Mouse (Mus musculus): ENCODE measurements around the gene Limk2. TPM values are rescaled to one million over a fixed set of nuclear protein-coding genes. Genes with fewer than 3 reads are reported as not detected.

Limk2 gene
- polyA plus RNA-seq, 1 experiment from 2014 or later = 92.6 TPM

- peak overlapping the region; percentile 53 for H3K27ac ChIP-seq (ENCODE audit: low read length)
- no peak for ATAC-seq (ENCODE audit: insufficient read depth, low FRiP score)
Observed at GRCm38 (mm10) chr11:3334711-3335316, 74.2 kb downstream of the Limk2 start.

GRCm38 (mm10) chr11:3334141-3334710, 74.8 kb downstream of the Limk2 start:
- H3K4me1 ChIP-seq (ENCODE audit: control insufficient read depth, insufficient read depth, low read length) = peaks cover 46% of the 10 kb centered on the region
- H3K9ac ChIP-seq (ENCODE audit: low read length) = no peak overlapping the region
- no peak for ATAC-seq (ENCODE audit: insufficient read depth, low FRiP score)
- H3K4me2 ChIP-seq (ENCODE audit: low read depth, low read length) = no peak overlapping the region
- no peaks in the 10 kb centered on the region for H3K36me3 ChIP-seq (ENCODE audit: control insufficient read depth, insufficient read depth, low read length)
- H3K27me3 ChIP-seq (ENCODE audit: control insufficient read depth, insufficient read depth, low read length) = no peaks in the 10 kb centered on the region
- 89% methylated on average over 11 of the region's 11 CpGs for WGBS
- H3K27ac ChIP-seq (ENCODE audit: low read length) = no peak overlapping the region
- no peaks in the 10 kb centered on the region for H3K9me3 ChIP-seq (replicated peaks; ENCODE audit: control insufficient read depth, low read length)
- no peak overlapping the region for H3K4me3 ChIP-seq (replicated peaks; ENCODE audit: low read length)

More at GRCm38 (mm10) chr11:3334711-3335316, 74.2 kb downstream of the Limk2 start:
- H3K4me3 ChIP-seq (replicated peaks; ENCODE audit: low read length) = no peak overlapping the region
- H3K9ac ChIP-seq (ENCODE audit: low read length) = peak overlapping the region; percentile 36; the same call in 1 of the 2 replicates
- no peaks in the 10 kb centered on the region for H3K9me3 ChIP-seq (replicated peaks; ENCODE audit: control insufficient read depth, low read length)
- 36% methylated on average over 9 of the region's 9 CpGs for whole genome bisulfite sequencing
- no peaks in the 10 kb centered on the region for H3K27me3 ChIP-seq (ENCODE audit: control insufficient read depth, insufficient read depth, low read length)
- H3K4me1 ChIP-seq (ENCODE audit: control insufficient read depth, insufficient read depth, low read length) = peaks cover 41% of the 10 kb centered on the region
- no peak overlapping the region for H3K4me2 ChIP-seq (ENCODE audit: low read depth, low read length)
- no peaks in the 10 kb centered on the region for H3K36me3 ChIP-seq (ENCODE audit: control insufficient read depth, insufficient read depth, low read length)

GRCm38 (mm10) chr11:3333111-3333695, 75.8 kb downstream of the Limk2 start:
- no peak overlapping the region for H3K9ac ChIP-seq (ENCODE audit: low read length)
- H3K27me3 ChIP-seq (ENCODE audit: control insufficient read depth, insufficient read depth, low read length) = no peaks in the 10 kb centered on the region
- H3K4me2 ChIP-seq (ENCODE audit: low read depth, low read length) = no peak overlapping the region
- H3K4me1 ChIP-seq (ENCODE audit: control insufficient read depth, insufficient read depth, low read length) = peaks cover 46% of the 10 kb centered on the region
- no peak overlapping the region for H3K4me3 ChIP-seq (replicated peaks; ENCODE audit: low read length)
- H3K36me3 ChIP-seq (ENCODE audit: control insufficient read depth, insufficient read depth, low read length) = no peaks in the 10 kb centered on the region
- no peaks in the 10 kb centered on the region for H3K9me3 ChIP-seq (replicated peaks; ENCODE audit: control insufficient read depth, low read length)
- peak overlapping the region; percentile 76; the same call in 1 of the 2 replicates for H3K27ac ChIP-seq (ENCODE audit: low read length)
- ATAC-seq (ENCODE audit: insufficient read depth, low FRiP score) = no peak
- WGBS = 86% methylated on average over 11 of the region's 11 CpGs

- H3K36me3 ChIP-seq (ENCODE audit: control insufficient read depth, insufficient read depth, low read length) = no peaks in the 10 kb centered on the region
- peak overlapping the region; percentile 84 for H3K27ac ChIP-seq (ENCODE audit: low read length)
- peaks cover 35% of the 10 kb centered on the region for H3K4me1 ChIP-seq (ENCODE audit: control insufficient read depth, insufficient read depth, low read length)
- peak overlapping the region; percentile 74 for H3K9ac ChIP-seq (ENCODE audit: low read length)
- under 1% methylated on average over 75 of the region's 75 CpGs for whole genome bisulfite sequencing
- peak; percentile 94 for ATAC-seq (ENCODE audit: insufficient read depth, low FRiP score)
- peak overlapping the region; percentile 100 for H3K4me2 ChIP-seq (ENCODE audit: low read depth, low read length)
- H3K9me3 ChIP-seq (replicated peaks; ENCODE audit: control insufficient read depth, low read length) = no peaks in the 10 kb centered on the region
- H3K4me3 ChIP-seq (replicated peaks; ENCODE audit: low read length) = peak overlapping the region; percentile 55
- H3K27me3 ChIP-seq (ENCODE audit: control insufficient read depth, insufficient read depth, low read length) = no peaks in the 10 kb centered on the region
Observed at GRCm38 (mm10) chr11:3331756-3332642, 77.0 kb downstream of the Limk2 start.

- peaks cover 34% of the 10 kb centered on the region for H3K4me1 ChIP-seq (ENCODE audit: control insufficient read depth, insufficient read depth, low read length)
- no peaks in the 10 kb centered on the region for H3K9me3 ChIP-seq (replicated peaks; ENCODE audit: control insufficient read depth, low read length)
- 4% methylated on average over 14 of the region's 14 CpGs for WGBS
- no peaks in the 10 kb centered on the region for H3K27me3 ChIP-seq (ENCODE audit: control insufficient read depth, insufficient read depth, low read length)
- ATAC-seq (ENCODE audit: insufficient read depth, low FRiP score) = no peak
- H3K4me3 ChIP-seq (replicated peaks; ENCODE audit: low read length) = peak overlapping the region; percentile 55
- H3K36me3 ChIP-seq (ENCODE audit: control insufficient read depth, insufficient read depth, low read length) = no peaks in the 10 kb centered on the region
- H3K27ac ChIP-seq (ENCODE audit: low read length) = peak overlapping the region; percentile 54; the same call in 1 of the 2 replicates
- H3K4me2 ChIP-seq (ENCODE audit: low read depth, low read length) = peak overlapping the region; percentile 100
- peak overlapping the region; percentile 74 for H3K9ac ChIP-seq (ENCODE audit: low read length)
Observed at GRCm38 (mm10) chr11:3330991-3331750, 77.8 kb downstream of the Limk2 start.

GRCm38 (mm10) chr11:3330566-3330965, 78.4 kb downstream of the Limk2 start:
- H3K4me1 ChIP-seq (ENCODE audit: control insufficient read depth, insufficient read depth, low read length) = peaks cover 28% of the 10 kb centered on the region
- H3K36me3 ChIP-seq (ENCODE audit: control insufficient read depth, insufficient read depth, low read length) = no peaks in the 10 kb centered on the region
- under 1% methylated on average over 9 of the region's 9 CpGs for WGBS
- peak overlapping the region; percentile 59 for H3K9ac ChIP-seq (ENCODE audit: low read length)
- H3K27ac ChIP-seq (ENCODE audit: low read length) = peak overlapping the region; percentile 54; the same call in 1 of the 2 replicates
- H3K27me3 ChIP-seq (ENCODE audit: control insufficient read depth, insufficient read depth, low read length) = no peaks in the 10 kb centered on the region
- no peaks in the 10 kb centered on the region for H3K9me3 ChIP-seq (replicated peaks; ENCODE audit: control insufficient read depth, low read length)
- peak overlapping the region; percentile 100 for H3K4me2 ChIP-seq (ENCODE audit: low read depth, low read length)
- 0 out of 2 replicates have a peak, but pooled peaks have one; percentile 16 for ATAC-seq (ENCODE audit: insufficient read depth, low FRiP score)
- H3K4me3 ChIP-seq (replicated peaks; ENCODE audit: low read length) = peak overlapping the region; percentile 55

GRCm38 (mm10) chr11:3329891-3330451, 79.0 kb downstream of the Limk2 start, which contains the start of gene Pik3ip1:
Gene Pik3ip1 (plus strand): TSS chr11:3330401.
- Histone ChIP-seq H3K36me3 (ENCODE audit: control insufficient read depth, insufficient read depth, low read length) (no peaks in the 10 kb centered on the region), H3K9me3 (replicated peaks; ENCODE audit: control insufficient read depth, low read length) (no peaks in the 10 kb centered on the region), H3K27ac (ENCODE audit: low read length) (peak within 1 kb of the TSS; percentile 54; the same call in 1 of the 2 replicates), H3K4me3 (replicated peaks; ENCODE audit: low read length) (peak within 1 kb of the TSS; percentile 55), H3K4me1 (ENCODE audit: control insufficient read depth, insufficient read depth, low read length) (peaks cover 22% of the 10 kb centered on the region), H3K4me2 (ENCODE audit: low read depth, low read length) (peak within 1 kb of the TSS; percentile 100), H3K27me3 (ENCODE audit: control insufficient read depth, insufficient read depth, low read length) (no peaks in the 10 kb centered on the region), H3K9ac (ENCODE audit: low read length) (peak within 1 kb of the TSS; percentile 59)
- ATAC-seq (ENCODE audit: insufficient read depth, low FRiP score) = no peak

Data from stomach, embryonic 16.5 days (tissue).